Mouse (Mus musculus) myocyte (in vitro differentiated cells): Measurements from ENCODE around the gene Dgkg. TPM values are rescaled to one million over a fixed set of nuclear protein-coding genes. Genes with fewer than 3 reads are reported as not detected.

Experiments
- H3K27me3 ChIP-seq: one replicate; pipeline ENCODE4 v1.6.1; 2011; ENCODE audit not compliant: control insufficient read depth, insufficient read depth, insufficient read length
- H3K36me3 ChIP-seq: one replicate; pipeline ENCODE4 v1.6.1; 2011; ENCODE audit not compliant: control insufficient read depth, insufficient read depth
- H3K4me2 ChIP-seq: one replicate; pipeline ENCODE4 v1.6.1; 2011; ENCODE audit warnings: low read depth, control low read depth
- H3K4me3 ChIP-seq: one replicate; pipeline ENCODE4 v1.5.1; 2011; ENCODE audit warnings: mild to moderate bottlenecking, control low read depth, moderate library complexity
- H3K79me2 ChIP-seq: one replicate; pipeline ENCODE4 v1.6.1; 2011; ENCODE audit not compliant: control insufficient read depth, insufficient read depth
- H3ac ChIP-seq: one replicate; pipeline ENCODE4 v1.6.1; 2011; ENCODE audit not compliant: control insufficient read depth, insufficient read length
- CEBPB ChIP-seq: IDR thresholded peaks from 2 replicates; pipeline ENCODE4 v1.6.1; 2011; ENCODE audit warnings: mild to moderate bottlenecking, moderate library complexity; ENCODE audit not compliant: poor library complexity, insufficient read depth, severe bottlenecking
- E2F4 ChIP-seq: IDR thresholded peaks from one replicate; pipeline ENCODE4 v1.6.1; 2011; ENCODE audit warnings: mild to moderate bottlenecking, control low read depth, moderate library complexity; ENCODE audit not compliant: insufficient read depth
- MAX ChIP-seq: IDR thresholded peaks from one replicate; pipeline ENCODE4 v1.6.1; 2011; ENCODE audit warnings: low read depth, mild to moderate bottlenecking, control low read depth
- MYOD1 ChIP-seq, 3 experiments: IDR thresholded peaks; one replicate each; pipeline ENCODE4 v1.6.1; 2011; ENCODE audit warnings: control low read depth in 2 of 3, low read depth in 2 of 3, mild to moderate bottlenecking in 2 of 3, moderate library complexity in 1 of 3; ENCODE audit not compliant: insufficient read length in 2 of 3, control insufficient read depth in 1 of 3
- MYOG ChIP-seq, 3 experiments: IDR thresholded peaks; one replicate each; pipeline ENCODE4 v1.6.1; 2011; ENCODE audit warnings: control low read depth in 2 of 3, low read depth in 2 of 3, mild to moderate bottlenecking in 2 of 3; ENCODE audit not compliant: insufficient read length in 2 of 3, control insufficient read depth in 1 of 3, insufficient read depth in 1 of 3
- POLR2A ChIP-seq: IDR thresholded peaks from one replicate; pipeline ENCODE4 v1.6.1; 2011; ENCODE audit warnings: low read depth, mild to moderate bottlenecking, control low read depth, moderate library complexity; ENCODE audit not compliant: insufficient read length
- POLR2AphosphoS2 ChIP-seq: IDR thresholded peaks from one replicate; pipeline ENCODE4 v1.6.1; 2011; ENCODE audit warnings: low read depth, control low read depth; ENCODE audit not compliant: insufficient read length
- REST ChIP-seq: IDR thresholded peaks from one replicate; pipeline ENCODE4 v1.6.1; 2011; ENCODE audit warnings: mild to moderate bottlenecking, control low read depth, moderate library complexity; ENCODE audit not compliant: insufficient read depth, insufficient read length
- SRF ChIP-seq: IDR thresholded peaks from one replicate; pipeline ENCODE4 v1.6.1; 2011; ENCODE audit warnings: low read depth; ENCODE audit not compliant: control insufficient read depth, insufficient read length
- TCF12 ChIP-seq: IDR thresholded peaks from one replicate; pipeline ENCODE4 v1.6.1; 2011; ENCODE audit warnings: mild to moderate bottlenecking, control low read depth; ENCODE audit not compliant: poor library complexity, insufficient read depth, severe bottlenecking
- TCF3 ChIP-seq: IDR thresholded peaks from one replicate; pipeline ENCODE4 v1.6.1; 2011; ENCODE audit warnings: low read depth, control low read depth; ENCODE audit not compliant: insufficient read length
- USF1 ChIP-seq: IDR thresholded peaks from one replicate; pipeline ENCODE4 v1.6.1; 2011; ENCODE audit warnings: low read depth, mild to moderate bottlenecking, control low read depth, moderate library complexity
- polyA plus RNA-seq: library from polyadenylated mRNA; unstranded; fragments of >200 nt; fragmentation: generic; extraction: Trizol; gene quantifications from one replicate; pipeline ENCODE4 v1.2.1, GENCODE M21; 2012; ENCODE audit warnings: missing spikeins

Gene Dgkg
- polyA plus RNA-seq, 1 experiment: 0.01 TPM

DNA sequence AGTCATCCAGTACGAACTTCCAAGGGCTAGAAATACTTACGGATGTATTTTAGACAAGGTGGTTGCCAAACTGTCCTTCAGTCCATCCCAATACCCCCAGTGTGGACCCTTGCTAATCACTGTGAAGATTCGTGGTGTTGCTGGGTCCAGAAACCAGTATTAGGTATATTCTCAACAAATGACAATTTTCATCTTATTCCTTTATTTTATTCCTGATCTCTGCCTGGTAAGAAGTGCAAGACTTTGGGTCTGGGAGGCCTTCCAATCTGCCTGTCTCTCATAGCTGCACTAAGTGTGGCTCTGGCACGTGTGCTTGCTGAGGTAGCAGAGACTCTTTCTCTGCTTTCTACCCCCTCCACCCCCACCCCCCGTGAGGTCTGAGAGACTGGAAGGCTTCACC lies 156.5 kb downstream of the Dgkg start:
- no peak overlapping the region for H3K4me3 ChIP-seq
- no peak overlapping the region for H3K4me2 ChIP-seq
- TF ChIP-seq TCF12: no peak
- no peak for TF ChIP-seq USF1
- no peak for TF ChIP-seq MAX
- no peak for TF ChIP-seq POLR2A
- TF ChIP-seq E2F4: no peak
- TF ChIP-seq REST: no peak
- no peak for TF ChIP-seq MYOD1 (IDR thresholded peaks at IDR 0.05; ENCODE audit: control insufficient read depth in 1 of 3, insufficient read length in 2 of 3, low read depth in 2 of 3)
- no peak for TF ChIP-seq TCF3
- no peak for TF ChIP-seq CEBPB
- TF ChIP-seq SRF: no peak
- TF ChIP-seq MYOG (IDR thresholded peaks at IDR 0.05; ENCODE audit: control insufficient read depth in 1 of 3, insufficient read depth in 1 of 3, insufficient read length in 2 of 3, low read depth in 2 of 3): no peak
- H3K79me2 ChIP-seq: no peaks in the 10 kb centered on the region
- H3K36me3 ChIP-seq: no peaks in the 10 kb centered on the region
- no peak overlapping the region for H3ac ChIP-seq
- no peaks in the 10 kb centered on the region for H3K27me3 ChIP-seq

- no peak overlapping the region for H3K4me2 ChIP-seq
- no peaks in the 10 kb centered on the region for H3K36me3 ChIP-seq
- no peak overlapping the region for H3ac ChIP-seq
- no peaks in the 10 kb centered on the region for H3K27me3 ChIP-seq
- TF ChIP-seq POLR2AphosphoS2 (no peak), REST (no peak)
- no peak overlapping the region for H3K4me3 ChIP-seq
- no peaks in the 10 kb centered on the region for H3K79me2 ChIP-seq
Observed at GRCm38 (mm10) chr16:22499951-22500350, 157.1 kb downstream of the Dgkg start.

DNA sequence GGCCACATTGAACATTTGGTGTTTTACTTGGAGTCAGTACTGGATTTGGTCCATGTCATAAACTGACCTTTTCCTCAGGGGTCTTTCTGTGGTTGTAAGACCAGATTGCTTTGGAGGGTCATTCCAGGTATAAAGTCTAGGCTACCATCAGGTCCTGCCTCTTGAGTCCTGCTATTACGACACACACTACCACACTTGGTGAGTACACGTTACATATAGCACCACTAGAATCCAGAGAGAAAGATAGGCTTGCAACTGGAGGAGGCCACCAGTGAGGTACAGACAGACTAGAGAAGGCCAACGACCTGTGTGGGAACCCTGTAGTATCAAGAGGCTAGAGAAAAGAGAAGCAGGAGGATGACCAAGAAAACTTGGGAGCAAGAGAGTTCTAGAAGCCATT lies 157.6 kb downstream of the Dgkg start:
- Histone ChIP-seq H3K4me2 (no peak overlapping the region), H3K36me3 (no peaks in the 10 kb centered on the region), H3ac (no peak overlapping the region), H3K4me3 (no peak overlapping the region), H3K27me3 (no peaks in the 10 kb centered on the region), H3K79me2 (no peaks in the 10 kb centered on the region)
- TF ChIP-seq TCF3 (no peak), CEBPB (no peak), POLR2A (no peak), E2F4 (no peak), POLR2AphosphoS2 (no peak), MAX (no peak), SRF (no peak), MYOD1 (IDR thresholded peaks at IDR 0.05; ENCODE audit: control insufficient read depth in 1 of 3, insufficient read length in 2 of 3, low read depth in 2 of 3) (no peak), REST (no peak), MYOG (IDR thresholded peaks at IDR 0.05; ENCODE audit: control insufficient read depth in 1 of 3, insufficient read depth in 1 of 3, insufficient read length in 2 of 3, low read depth in 2 of 3) (no peak), USF1 (no peak), TCF12 (no peak)

DNA sequence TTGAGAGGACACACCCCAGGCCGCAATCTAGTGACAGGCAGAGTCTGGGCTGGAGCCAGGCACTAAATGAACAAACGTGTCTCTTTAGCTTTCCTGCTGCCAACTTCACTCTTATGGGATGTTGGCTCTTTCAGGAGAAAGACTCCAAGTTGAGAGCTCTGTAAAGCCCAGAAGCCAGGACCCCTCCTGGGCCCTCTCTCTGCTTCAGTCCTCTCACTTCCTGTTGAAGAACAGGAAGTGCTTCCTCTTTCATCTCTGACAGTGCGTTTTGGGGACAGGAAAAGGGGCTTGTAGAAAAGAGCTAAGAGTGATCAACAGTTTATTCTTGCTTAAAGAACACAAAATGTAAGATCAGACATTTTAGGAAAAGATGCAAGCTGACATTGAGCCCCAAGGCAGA lies 159.0 kb downstream of the Dgkg start:
- Histone ChIP-seq H3K4me3 (no peak overlapping the region), H3K27me3 (no peaks in the 10 kb centered on the region), H3K4me2 (no peak overlapping the region), H3K79me2 (no peaks in the 10 kb centered on the region), H3K36me3 (no peaks in the 10 kb centered on the region), H3ac (no peak overlapping the region)
- no peak for TF ChIP-seq POLR2AphosphoS2
- TF ChIP-seq REST: no peak
- TF ChIP-seq SRF: no peak
- no peak for TF ChIP-seq TCF12
- no peak for TF ChIP-seq USF1
- no peak for TF ChIP-seq TCF3
- TF ChIP-seq MYOG (IDR thresholded peaks at IDR 0.05; ENCODE audit: control insufficient read depth in 1 of 3, insufficient read depth in 1 of 3, insufficient read length in 2 of 3, low read depth in 2 of 3): no peak
- no peak for TF ChIP-seq MYOD1 (IDR thresholded peaks at IDR 0.05; ENCODE audit: control insufficient read depth in 1 of 3, insufficient read length in 2 of 3, low read depth in 2 of 3)
- no peak for TF ChIP-seq POLR2A
- TF ChIP-seq E2F4: no peak
- TF ChIP-seq MAX: no peak
- TF ChIP-seq CEBPB: no peak

- TF ChIP-seq USF1 (no peak), SRF (no peak), REST (no peak), POLR2A (no peak), POLR2AphosphoS2 (no peak), E2F4 (no peak), TCF3 (no peak), CEBPB (no peak), MAX (no peak), MYOD1 (IDR thresholded peaks at IDR 0.05; ENCODE audit: control insufficient read depth in 1 of 3, insufficient read length in 2 of 3, low read depth in 2 of 3) (no peak), TCF12 (no peak), MYOG (IDR thresholded peaks at IDR 0.05; ENCODE audit: control insufficient read depth in 1 of 3, insufficient read depth in 1 of 3, insufficient read length in 2 of 3, low read depth in 2 of 3) (no peak)
- H3K4me3 ChIP-seq: no peak overlapping the region
- no peak overlapping the region for H3K4me2 ChIP-seq
- H3K36me3 ChIP-seq: no peaks in the 10 kb centered on the region
- H3K79me2 ChIP-seq: no peaks in the 10 kb centered on the region
- H3ac ChIP-seq: no peak overlapping the region
- no peaks in the 10 kb centered on the region for H3K27me3 ChIP-seq
Observed at GRCm38 (mm10) chr16:22495259-22495658, 161.8 kb downstream of the Dgkg start.
